Mouse (Mus musculus) spleen, adult 2 months (tissue): ENCODE measurements around the gene Myo3a.

Source experiments
- CTCF ChIP-seq: fragments of 200-500 bp; IDR thresholded peaks from 2 replicates; pipeline ENCODE4 v1.5.1; 2011; ENCODE audit warnings: mild to moderate bottlenecking, inconsistent platforms; ENCODE audit not compliant: insufficient read depth, insufficient read length, insufficient replicate concordance; ENCODE audit errors: extremely low read depth
- POLR2A ChIP-seq: fragments of 200-500 bp; IDR thresholded peaks from 2 replicates; pipeline ENCODE4 v1.6.1; 2011; ENCODE audit warnings: low read depth, low read length, inconsistent platforms

DNA sequence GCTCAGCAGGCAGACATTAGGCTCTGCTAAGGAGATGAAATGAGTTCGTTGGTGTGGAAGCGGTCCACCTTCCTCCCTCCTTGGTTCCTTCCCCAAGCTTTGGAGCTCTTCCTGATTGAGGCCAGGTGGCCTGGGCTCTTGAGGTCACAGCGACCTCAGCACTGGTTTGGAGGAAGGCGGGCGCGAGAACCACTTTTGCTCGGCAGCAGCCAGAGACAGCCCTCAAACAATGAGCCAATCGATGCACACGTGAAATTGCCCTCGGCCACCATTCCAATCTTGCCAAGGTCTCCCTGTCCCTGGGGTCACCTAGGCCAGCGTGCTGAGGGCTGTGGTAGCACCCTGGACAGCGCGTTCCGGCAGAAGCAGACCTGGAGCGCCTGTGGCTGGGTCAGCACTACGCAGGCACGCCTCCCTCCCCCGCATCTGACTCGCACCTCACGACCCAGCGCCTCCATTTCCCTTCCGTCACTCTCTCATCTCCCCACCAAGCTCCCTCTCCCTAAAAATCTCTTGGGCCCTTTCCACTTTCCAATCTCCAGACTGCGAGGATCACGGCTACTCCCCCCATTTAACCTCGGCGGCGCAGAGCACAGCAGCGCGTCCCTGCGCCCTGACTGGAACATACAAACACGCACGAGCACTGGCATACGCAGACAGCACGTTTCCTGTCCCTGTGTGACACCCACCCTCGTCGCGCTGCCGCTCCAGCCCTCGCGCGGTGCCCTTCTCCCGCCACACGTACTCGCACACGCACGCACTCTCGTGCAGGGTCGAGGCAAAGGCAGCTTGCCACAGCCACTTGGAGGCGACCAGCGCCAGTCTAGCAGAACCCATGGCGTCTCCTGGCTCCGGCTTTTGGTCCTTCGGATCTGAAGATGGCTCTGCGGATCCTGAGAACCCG lies 394.8 kb downstream of the Myo3a start, which contains the start of gene Gad2:
- no peak for TF ChIP-seq CTCF
- TF ChIP-seq POLR2A: no peak
